Mouse (Mus musculus): ENCODE results near the gene Ccdc180. TPM values are rescaled to one million over a fixed set of nuclear protein-coding genes. Genes with fewer than 3 reads are reported as not detected.

Ccdc180 gene
- polyA plus RNA-seq, 1 experiment = not detected

GRCm38 (mm10) chr4:45949109-45949848, 59.2 kb downstream of the Ccdc180 start:
- Histone ChIP-seq H3K27ac (replicated peaks; ENCODE audit: low read depth, low read length) (peak overlapping the region; percentile 11; the same call in 1 of the 2 replicates), H3K4me3 (ENCODE audit: insufficient read depth, low read depth, low read length) (no peak overlapping the region), H3K4me1 (ENCODE audit: control insufficient read depth, insufficient read depth, insufficient read length, low read length) (peaks cover 13% of the 10 kb centered on the region; the same call in 1 of the 2 replicates)

- Histone ChIP-seq H3K4me3 (ENCODE audit: insufficient read depth, low read depth, low read length) (no peak overlapping the region), H3K4me1 (ENCODE audit: control insufficient read depth, insufficient read depth, insufficient read length, low read length) (peaks cover 13% of the 10 kb centered on the region; the same call in 1 of the 2 replicates), H3K27ac (replicated peaks; ENCODE audit: low read depth, low read length) (no peak overlapping the region)
Observed at GRCm38 (mm10) chr4:45951830-45952229, 61.7 kb downstream of the Ccdc180 start.

- Histone ChIP-seq H3K27ac (replicated peaks; ENCODE audit: low read depth, low read length) (no peak overlapping the region), H3K4me3 (ENCODE audit: insufficient read depth, low read depth, low read length) (no peak overlapping the region)
Observed at GRCm38 (mm10) chr4:45953025-45953919, 63.2 kb downstream of the Ccdc180 start.

GRCm38 (mm10) chr4:45955235-45955634, 65.1 kb downstream of the Ccdc180 start:
- Histone ChIP-seq H3K4me1 (ENCODE audit: control insufficient read depth, insufficient read depth, insufficient read length, low read length) (no peaks in the 10 kb centered on the region), H3K27ac (replicated peaks; ENCODE audit: low read depth, low read length) (no peak overlapping the region), H3K4me3 (ENCODE audit: insufficient read depth, low read depth, low read length) (no peak overlapping the region)

More at GRCm38 (mm10) chr4:45953025-45953919, 63.2 kb downstream of the Ccdc180 start:
- peaks cover 12% of the 10 kb centered on the region; the same call in 1 of the 2 replicates for H3K4me1 ChIP-seq (ENCODE audit: control insufficient read depth, insufficient read depth, insufficient read length, low read length)

GRCm38 (mm10) chr4:45956131-45956530, 66.0 kb downstream of the Ccdc180 start:
- Histone ChIP-seq H3K4me1 (ENCODE audit: control insufficient read depth, insufficient read depth, insufficient read length, low read length) (no peaks in the 10 kb centered on the region), H3K27ac (replicated peaks; ENCODE audit: low read depth, low read length) (no peak overlapping the region), H3K4me3 (ENCODE audit: insufficient read depth, low read depth, low read length) (no peak overlapping the region)

- H3K27ac ChIP-seq (replicated peaks; ENCODE audit: low read depth, low read length) = no peak overlapping the region
- no peaks in the 10 kb centered on the region for H3K4me1 ChIP-seq (ENCODE audit: control insufficient read depth, insufficient read depth, insufficient read length, low read length)
Observed at GRCm38 (mm10) chr4:45956706-45957105, 66.6 kb downstream of the Ccdc180 start.

GRCm38 (mm10) chr4:45964771-45965439, 74.8 kb downstream of the Ccdc180 start, which contains the start of gene Tdrd7:
TSS of gene Tdrd7 (plus strand) at chr4:45965334.
- Histone ChIP-seq H3K27ac (replicated peaks; ENCODE audit: low read depth, low read length) (peak within 1 kb of the TSS; percentile 76), H3K4me3 (ENCODE audit: insufficient read depth, low read depth, low read length) (no peak within 1 kb of the TSS; the same call in 1 of the 2 replicates)

More at GRCm38 (mm10) chr4:45956706-45957105, 66.6 kb downstream of the Ccdc180 start:
- no peak overlapping the region for H3K4me3 ChIP-seq (ENCODE audit: insufficient read depth, low read depth, low read length)

GRCm38 (mm10) chr4:45965737-45966447, 75.8 kb downstream of the Ccdc180 start:
- Histone ChIP-seq H3K27ac (replicated peaks; ENCODE audit: low read depth, low read length) (peak overlapping the region; percentile 76), H3K4me3 (ENCODE audit: insufficient read depth, low read depth, low read length) (no peak overlapping the region; the same call in 1 of the 2 replicates), H3K4me1 (ENCODE audit: control insufficient read depth, insufficient read depth, insufficient read length, low read length) (peaks cover 20% of the 10 kb centered on the region)

More at GRCm38 (mm10) chr4:45964771-45965439, 74.8 kb downstream of the Ccdc180 start, which contains the start of gene Tdrd7:
- peaks cover 20% of the 10 kb centered on the region for H3K4me1 ChIP-seq (ENCODE audit: control insufficient read depth, insufficient read depth, insufficient read length, low read length)

- no peak overlapping the region for H3K4me3 ChIP-seq (ENCODE audit: insufficient read depth, low read depth, low read length)
- peak overlapping the region; percentile 57 for H3K27ac ChIP-seq (replicated peaks; ENCODE audit: low read depth, low read length)
- peaks cover 20% of the 10 kb centered on the region for H3K4me1 ChIP-seq (ENCODE audit: control insufficient read depth, insufficient read depth, insufficient read length, low read length)
Observed at GRCm38 (mm10) chr4:45966716-45967115, 76.6 kb downstream of the Ccdc180 start.

- H3K4me3 ChIP-seq (ENCODE audit: insufficient read depth, low read depth, low read length) = peak overlapping the region; percentile 46
- peaks cover 20% of the 10 kb centered on the region for H3K4me1 ChIP-seq (ENCODE audit: control insufficient read depth, insufficient read depth, insufficient read length, low read length)
- peak overlapping the region; percentile 78 for H3K27ac ChIP-seq (replicated peaks; ENCODE audit: low read depth, low read length)
Observed at GRCm38 (mm10) chr4:45967479-45968341, 77.6 kb downstream of the Ccdc180 start.

GRCm38 (mm10) chr4:45969051-45969450, 78.9 kb downstream of the Ccdc180 start:
- Histone ChIP-seq H3K27ac (replicated peaks; ENCODE audit: low read depth, low read length) (peak overlapping the region; percentile 78), H3K4me3 (ENCODE audit: insufficient read depth, low read depth, low read length) (peak overlapping the region; percentile 46; the same call in 1 of the 2 replicates), H3K4me1 (ENCODE audit: control insufficient read depth, insufficient read depth, insufficient read length, low read length) (peaks cover 20% of the 10 kb centered on the region)

GRCm38 (mm10) chr4:45970048-45970560, 80.0 kb downstream of the Ccdc180 start:
- Histone ChIP-seq H3K4me1 (ENCODE audit: control insufficient read depth, insufficient read depth, insufficient read length, low read length) (peaks cover 19% of the 10 kb centered on the region), H3K4me3 (ENCODE audit: insufficient read depth, low read depth, low read length) (no peak overlapping the region), H3K27ac (replicated peaks; ENCODE audit: low read depth, low read length) (no peak overlapping the region)

- Histone ChIP-seq H3K4me3 (ENCODE audit: insufficient read depth, low read depth, low read length) (peak overlapping the region; percentile 75), H3K4me1 (ENCODE audit: control insufficient read depth, insufficient read depth, insufficient read length, low read length) (peaks cover 11% of the 10 kb centered on the region)
Observed at GRCm38 (mm10) chr4:45971806-45972447, 81.8 kb downstream of the Ccdc180 start.

More at GRCm38 (mm10) chr4:45971806-45972447, 81.8 kb downstream of the Ccdc180 start:
- peak overlapping the region; percentile 66; the same call in 1 of the 2 replicates for H3K27ac ChIP-seq (replicated peaks; ENCODE audit: low read depth, low read length)

All from brown adipose tissue, adult 24 weeks (tissue).